Mouse (Mus musculus) telencephalon, adult 2 months (tissue): Measurements from ENCODE around the gene Olfr1229.

Experiments used
- DNase-seq: peaks from one replicate; pipeline ENCODE4 v3.0.0-alpha.2; 2011; ENCODE audit warnings: low read depth, low spot score

Olfr1229 gene

DNA sequence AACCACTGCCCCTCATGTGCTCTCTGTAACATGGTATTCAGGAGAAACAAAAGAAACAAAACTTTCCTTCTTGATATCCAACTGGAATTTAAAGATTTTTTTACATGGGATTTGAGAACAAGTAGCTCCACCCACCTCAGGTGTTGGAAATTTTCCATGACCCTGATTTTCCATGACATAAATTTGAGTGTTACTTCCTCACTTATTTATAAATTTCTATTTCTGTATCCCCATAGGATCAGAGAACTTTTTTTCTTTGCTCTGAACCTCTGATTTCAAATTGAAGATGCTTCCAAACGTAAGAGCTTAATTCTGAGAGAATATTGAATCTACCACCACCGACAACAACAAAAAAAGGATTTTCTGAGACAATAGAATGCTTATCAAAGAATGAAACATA, at the start of gene Olfr1229:
Gene Olfr1229 (minus strand): TSS at position 101 of the 400 bp plus-strand sequence.
- DNase-seq, result no peak

DNA sequence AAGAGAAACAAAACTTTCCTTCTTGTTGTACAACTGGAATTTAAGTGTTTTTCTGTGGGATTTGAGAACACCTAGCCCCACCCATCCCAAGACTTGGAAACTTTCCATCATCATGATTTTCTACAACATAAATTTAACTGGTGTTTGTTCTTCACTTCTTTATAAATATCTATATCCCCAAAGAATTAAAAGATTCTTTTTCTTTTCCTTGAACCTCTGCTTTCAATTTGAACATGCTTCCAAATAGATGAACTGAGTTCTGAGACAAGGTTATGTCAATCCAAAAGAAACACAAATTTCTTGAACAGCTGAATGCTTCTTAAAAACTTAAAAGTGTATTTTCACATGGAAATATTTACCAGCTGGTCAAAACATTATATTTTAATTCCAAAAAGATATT, 41.8 kb upstream of the Olfr1229 start, which contains the start of gene Olfr1232:
Gene Olfr1232 (minus strand): TSS at position 101 of the 400 bp plus-strand sequence.
- DNase-seq, result no peak

DNA sequence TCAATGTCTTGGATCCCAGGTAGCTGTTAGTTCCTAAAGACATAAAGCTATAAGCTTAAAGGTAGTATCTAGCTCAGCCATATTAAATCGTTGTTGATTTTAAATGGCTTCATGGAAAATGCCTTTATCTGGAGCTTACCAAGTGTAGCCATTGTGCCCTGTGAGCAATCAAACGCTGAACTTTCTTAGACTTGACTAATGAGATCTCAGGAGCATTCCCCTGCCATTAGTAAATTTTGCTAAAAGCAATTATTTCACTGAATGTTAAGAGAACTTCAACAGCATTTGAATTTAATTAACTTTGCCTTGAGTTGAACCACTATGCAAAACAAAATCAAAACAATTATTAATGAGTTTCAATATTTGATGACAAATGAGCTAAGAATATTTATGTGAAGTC, 19.2 kb upstream of the Olfr1229 start, which contains the start of gene Olfr1231:
Gene Olfr1231 (minus strand): TSS at position 101 of the 400 bp plus-strand sequence.
- no peak for DNase-seq

DNA sequence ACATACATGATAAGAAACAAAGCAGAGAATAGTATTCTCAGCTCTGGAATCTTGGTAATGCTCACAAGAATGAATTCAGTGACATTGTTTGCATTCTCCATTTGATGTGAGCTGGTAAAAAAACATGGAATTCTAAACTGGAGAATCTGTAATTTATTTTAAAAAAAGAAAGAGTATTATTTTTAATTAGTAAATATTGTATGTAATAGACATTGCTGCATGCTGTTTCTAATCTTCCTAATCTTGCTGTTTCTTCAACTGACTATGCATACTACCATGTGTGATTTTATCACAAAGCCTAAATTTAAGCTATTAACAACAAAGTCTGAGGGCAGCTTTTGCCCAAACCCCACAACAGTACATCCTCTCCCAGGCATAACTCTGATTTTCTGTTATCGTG, 9.4 kb upstream of the Olfr1229 start, which contains the start of gene Olfr1230:
Gene Olfr1230 (minus strand): TSS at position 101 of the 400 bp plus-strand sequence.
- DNase-seq, result no peak

DNA sequence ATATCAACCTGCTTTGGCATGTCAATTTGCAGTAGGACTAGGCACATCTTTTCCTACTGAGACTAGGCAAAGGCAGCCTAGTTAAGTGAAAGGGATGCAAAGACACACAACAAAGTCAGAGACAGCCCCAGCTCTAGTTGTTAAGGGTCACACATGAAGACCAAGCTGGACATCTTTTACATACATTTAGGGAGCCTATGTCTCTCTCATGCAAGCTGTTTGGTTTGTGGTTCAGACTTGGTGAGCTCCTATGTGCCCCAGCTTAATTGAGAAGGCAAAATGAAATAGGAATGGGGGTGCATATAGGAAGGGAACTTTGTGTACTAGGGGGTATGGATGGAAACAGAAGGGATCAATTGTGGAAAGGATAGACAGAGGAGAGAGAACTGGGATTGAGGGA, 33.9 kb downstream of the Olfr1229 start, which contains the start of gene Olfr1228:
Gene Olfr1228 (minus strand): TSS at position 101 of the 400 bp plus-strand sequence.
- no peak for DNase-seq
